In genomic region chr5:125052603-125053488, GRCm38 (mm10) we compare ENCODE assay signal across 8 mouse cellular contexts. TPM values are rescaled to one million over a fixed set of nuclear protein-coding genes. Genes with fewer than 3 reads are reported as not detected.
DNase-seq lines count a peak whose midpoint lies in the region; ATAC-seq and TF ChIP-seq lines count a peak whose summit lies in the region.

No protein-coding gene starts in this region.

- 0 out of 2 replicates have a peak overlapping the region, but pooled peaks have one; percentile 43 for H3K9ac ChIP-seq in stomach, embryonic 16.5 days (ENCODE audit: low read length)

- no peak for TF ChIP-seq POLR2A in cerebellum, adult 2 months (IDR thresholded peaks at IDR 0.05; ENCODE audit: borderline replicate concordance, insufficient read depth, low read length)

- no peaks in the 10 kb centered on the region for H3K27me3 ChIP-seq in cerebellum, adult 2 months (ENCODE audit: control insufficient read depth, insufficient read depth, low read length)
- H3K27me3 ChIP-seq in stomach, embryonic 16.5 days (ENCODE audit: control insufficient read depth, insufficient read depth, low read length): no peaks in the 10 kb centered on the region

- peaks cover 31% of the 10 kb centered on the region for H3K36me3 ChIP-seq in stomach, embryonic 16.5 days (ENCODE audit: control insufficient read depth, insufficient read depth, low read length)

- peak; percentile 50 for DNase-seq in ovary, postnatal 36 days (ENCODE audit: low spot score)
- DNase-seq in ovary, postnatal 14 days (ENCODE audit: low spot score): no peak
- DNase-seq in cerebellum, adult 2 months: peak; percentile 84 to 90
- peak; percentile 72 to 78 for DNase-seq in gastrocnemius, postnatal 36 days
- DNase-seq in layer of hippocampus, adult 8-10 months (ENCODE audit: low spot score in 2 of 2): peak; percentile 58 to 62
- peak; percentile 69 for DNase-seq in lung, postnatal 14 days
- DNase-seq in thymus, postnatal 25 days: no peak

- intact Hi-C loops in gastrocnemius, postnatal 36 days (cut with DNase I): no loop called here

- H3K4me1 ChIP-seq in cerebellum, adult 2 months (ENCODE audit: control insufficient read depth, insufficient read depth, low read length): peaks cover 68% of the 10 kb centered on the region
- H3K4me1 ChIP-seq in stomach, embryonic 16.5 days (ENCODE audit: control insufficient read depth, insufficient read depth, low read length): peaks cover 34% of the 10 kb centered on the region

- no peak for TF ChIP-seq CTCF in cerebellum, adult 2 months (IDR thresholded peaks at IDR 0.05; ENCODE audit: borderline replicate concordance, insufficient read depth, low read depth, low read length)

- 32% methylated on average over 23 of the region's 23 CpGs for WGBS in cerebellum, adult 2 months
- 67% methylated on average over 23 of the region's 23 CpGs for WGBS in stomach, embryonic 16.5 days

- no peaks in the 10 kb centered on the region for H3K9me3 ChIP-seq in stomach, embryonic 16.5 days (replicated peaks; ENCODE audit: control insufficient read depth, low read length)

- no peak overlapping the region for H3K4me2 ChIP-seq in stomach, embryonic 16.5 days (ENCODE audit: low read depth, low read length)

- no peak overlapping the region for H3K4me3 ChIP-seq in cerebellum, adult 2 months (replicated peaks; ENCODE audit: insufficient read depth, low read depth, low read length)
- no peak overlapping the region for H3K4me3 ChIP-seq in stomach, embryonic 16.5 days (replicated peaks; ENCODE audit: low read length)

- peak overlapping the region; percentile 41 for H3K27ac ChIP-seq in cerebellum, adult 2 months (ENCODE audit: insufficient read depth, low read length)
- H3K27ac ChIP-seq in stomach, embryonic 16.5 days (ENCODE audit: low read length): peak overlapping the region; percentile 3; the same call in 1 of the 2 replicates

- ATAC-seq in stomach, embryonic 16.5 days (ENCODE audit: insufficient read depth, low FRiP score): no peak

RNA-seq across cellular contexts. Expression of gene Rflna, which starts 49.8 kb away (rescaled TPM):
- 0.61 and 1.4 TPM in 2 replicates for polyA plus RNA-seq in cerebellum, adult 2 months (2012; rRNA removed)
- total RNA-seq in gastrocnemius, postnatal 36 days (2021): under 1 TPM in 1 of 2 experiments, not detected in 1; 0.15 TPM
- total RNA-seq in layer of hippocampus, adult 8-10 months (2022): under 1 TPM in 3 of 4 experiments, not detected in 1; 0.37 to 0.66 (median 0.45) TPM
- polyA plus RNA-seq in stomach, embryonic 16.5 days (2015; fragmentation: Nextera tagmentation; extraction: Ambion mirVana): 2.7 and 3.0 TPM in 2 replicates

Comparison
In these comparisons a context has a peak if more than half of its experiments do, and no peak if none do; other contexts are left out.
1. DNase-seq: peak in ovary, postnatal 36 days (single experiment), cerebellum, adult 2 months (2 of 2), gastrocnemius, postnatal 36 days (2 of 2), layer of hippocampus, adult 8-10 months (2 of 2) and lung, postnatal 14 days (single experiment); none in ovary, postnatal 14 days (single experiment) and thymus, postnatal 25 days (single experiment).